Comparison of ENCODE assay signal across 18 mouse cellular contexts in the genomic region with DNA sequence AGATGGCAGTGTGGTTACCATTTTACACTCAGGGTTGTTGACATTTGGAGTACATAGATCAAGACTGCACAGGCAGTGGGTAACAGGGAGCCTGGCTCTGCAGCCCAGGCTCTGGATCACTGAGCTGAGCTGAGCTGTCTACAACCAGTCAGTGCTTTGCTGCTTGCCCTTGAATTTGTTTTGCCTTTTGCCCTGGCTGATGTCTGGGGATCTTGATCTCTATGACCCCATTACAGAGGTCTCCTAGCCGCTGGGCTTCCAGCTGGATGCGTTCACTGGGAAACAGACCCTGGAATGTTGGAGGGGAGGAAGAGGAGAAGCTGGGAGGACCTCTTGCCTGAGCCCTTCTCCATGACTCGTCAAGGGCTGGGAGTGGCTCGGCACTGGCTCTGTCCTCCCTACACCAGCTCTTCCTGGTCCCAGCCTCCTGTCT. TPM values are rescaled to one million over a fixed set of nuclear protein-coding genes. Genes with fewer than 3 reads are reported as not detected.
A peak's percentile ranks its signal among the peaks of the same experiment; 100 is the strongest.
DNase-seq lines count a peak whose midpoint lies in the region; ATAC-seq lines count a peak whose summit lies in the region.
"Had no signal": no experiment of that assay in that cellular context is flagged by ENCODE, and none has a peak within 500 bp of the region (broad histone marks: within the 10 kb centered on the region; RNA-seq: fewer than 3 reads in every experiment).

No protein-coding gene starts in this region.

- no peaks in the 10 kb centered on the region for H3K9me3 ChIP-seq in hindbrain, embryonic 10.5 days
- no peaks in the 10 kb centered on the region for H3K9me3 ChIP-seq in hindbrain, embryonic 11.5 days (ENCODE audit: control insufficient read depth, low read length)
- H3K9me3 ChIP-seq in embryonic facial prominence, embryonic 10.5 days = no peaks in the 10 kb centered on the region
- H3K9me3 ChIP-seq in limb, embryonic 11.5 days (ENCODE audit: control insufficient read depth, low read length) = no peaks in the 10 kb centered on the region
- H3K9me3 ChIP-seq: embryonic facial prominence, embryonic 15.5 days; liver, embryonic 12.5 days; midbrain, embryonic 12.5 days had no signal

- peaks cover 31% of the 10 kb centered on the region for H3K4me1 ChIP-seq in hindbrain, embryonic 10.5 days (replicated peaks)
- H3K4me1 ChIP-seq in hindbrain, embryonic 11.5 days (replicated peaks; ENCODE audit: control insufficient read depth, insufficient read depth, low read length) = no peaks in the 10 kb centered on the region
- H3K4me1 ChIP-seq in embryonic facial prominence, embryonic 10.5 days = peaks cover 39% of the 10 kb centered on the region
- 0 out of 2 replicates have a peak, but pooled peaks cover 5% of the 10 kb centered on the region for H3K4me1 ChIP-seq in limb, embryonic 11.5 days (ENCODE audit: control insufficient read depth, insufficient read depth, low read length)
- H3K4me1 ChIP-seq: midbrain, embryonic 12.5 days had no signal

- H3K27me3 ChIP-seq in hindbrain, embryonic 10.5 days (ENCODE audit: insufficient read depth, poor library complexity, severe bottlenecking) = no peaks in the 10 kb centered on the region
- no peaks in the 10 kb centered on the region for H3K27me3 ChIP-seq in hindbrain, embryonic 11.5 days (ENCODE audit: control insufficient read depth, insufficient read depth, low read length)
- no peaks in the 10 kb centered on the region for H3K27me3 ChIP-seq in embryonic facial prominence, embryonic 10.5 days (replicated peaks; ENCODE audit: low read depth, poor library complexity, severe bottlenecking)
- no peaks in the 10 kb centered on the region for H3K27me3 ChIP-seq in limb, embryonic 11.5 days (ENCODE audit: control insufficient read depth, insufficient read depth, low read length)
- H3K27me3 ChIP-seq: embryonic facial prominence, embryonic 15.5 days; liver, embryonic 12.5 days; midbrain, embryonic 12.5 days had no signal

- H3K27ac ChIP-seq in hindbrain, embryonic 10.5 days = peak overlapping the region; percentile 63
- no peak overlapping the region for H3K27ac ChIP-seq in hindbrain, embryonic 11.5 days (ENCODE audit: low read depth, low read length)
- peak overlapping the region; percentile 66; the same call in 1 of the 2 replicates for H3K27ac ChIP-seq in embryonic facial prominence, embryonic 10.5 days (replicated peaks)
- H3K27ac ChIP-seq in limb, embryonic 11.5 days (replicated peaks; ENCODE audit: low read depth, low read length) = no peak overlapping the region
- H3K27ac ChIP-seq: embryonic facial prominence, embryonic 15.5 days; liver, embryonic 12.5 days; midbrain, embryonic 12.5 days had no signal

- 37% methylated on average over 4 of the region's 4 CpGs for WGBS in hindbrain, embryonic 10.5 days
- WGBS in hindbrain, embryonic 11.5 days = 30% methylated on average over 4 of the region's 4 CpGs
- WGBS in embryonic facial prominence, embryonic 10.5 days = 33% methylated on average over 4 of the region's 4 CpGs
- 57% methylated on average over 4 of the region's 4 CpGs for WGBS in limb, embryonic 11.5 days

- ATAC-seq in hindbrain, embryonic 11.5 days (ENCODE audit: low FRiP score) = no peak
- 0 out of 2 replicates have a peak, but pooled peaks have one; percentile 44 for ATAC-seq in limb, embryonic 11.5 days (ENCODE audit: insufficient number of reproducible peaks, low FRiP score, low TSS enrichment, low read depth)
- ATAC-seq: forebrain, embryonic 14.5 days; hindbrain, embryonic 16.5 days; liver, embryonic 12.5 days had no signal

- H3K9ac ChIP-seq in hindbrain, embryonic 11.5 days (ENCODE audit: low read depth, low read length) = no peak overlapping the region
- no peak overlapping the region for H3K9ac ChIP-seq in limb, embryonic 11.5 days (ENCODE audit: low read length)
- H3K9ac ChIP-seq: embryonic facial prominence, embryonic 15.5 days; liver, embryonic 12.5 days; midbrain, embryonic 12.5 days had no signal

- H3K36me3 ChIP-seq in hindbrain, embryonic 10.5 days = peaks cover 10% of the 10 kb centered on the region
- H3K36me3 ChIP-seq in hindbrain, embryonic 11.5 days (ENCODE audit: control insufficient read depth, insufficient read depth, low read length) = no peaks in the 10 kb centered on the region
- H3K36me3 ChIP-seq in embryonic facial prominence, embryonic 10.5 days (replicated peaks) = peaks cover 22% of the 10 kb centered on the region
- H3K36me3 ChIP-seq in limb, embryonic 11.5 days (ENCODE audit: control insufficient read depth, insufficient read depth, low read length) = peaks cover 2% of the 10 kb centered on the region; the same call in 1 of the 2 replicates

- peak; percentile 37 for DNase-seq in hindbrain, embryonic 10.5 days (ENCODE audit: low spot score)
- DNase-seq in hindbrain, embryonic 11.5 days (ENCODE audit: low spot score) = no peak
- DNase-seq in embryonic facial prominence, embryonic 10.5 days (ENCODE audit: low spot score) = peak; percentile 42
- DNase-seq in kidney, adult 9 months = peak; percentile 66
- no peak for DNase-seq in limb, embryonic 11.5 days (ENCODE audit: low spot score)
- DNase-seq in gastrocnemius, postnatal 10 days = no peak
- no peak for DNase-seq in thymus, postnatal 36 days
- no peak for DNase-seq in ovary, adult 18-20 months (ENCODE audit: low spot score)
- DNase-seq: cerebellum, adult 8-10 months; gastrocnemius, postnatal 14 days; lung, postnatal 10 days; right cerebral cortex, postnatal 14 days; thymus, adult 18-20 months had no signal

- no peak overlapping the region for H3K4me2 ChIP-seq in hindbrain, embryonic 11.5 days (replicated peaks; ENCODE audit: low read depth, low read length)
- H3K4me2 ChIP-seq in limb, embryonic 11.5 days (ENCODE audit: low read depth, severe bottlenecking) = no peak overlapping the region
- H3K4me2 ChIP-seq: embryonic facial prominence, embryonic 15.5 days; liver, embryonic 12.5 days; midbrain, embryonic 12.5 days had no signal

- H3K4me3 ChIP-seq in hindbrain, embryonic 10.5 days = no peak overlapping the region
- H3K4me3 ChIP-seq in hindbrain, embryonic 11.5 days (ENCODE audit: low read depth, low read length) = no peak overlapping the region
- no peak overlapping the region for H3K4me3 ChIP-seq in embryonic facial prominence, embryonic 10.5 days
- H3K4me3 ChIP-seq in limb, embryonic 11.5 days (ENCODE audit: low read depth, low read length) = no peak overlapping the region
- H3K4me3 ChIP-seq: embryonic facial prominence, embryonic 15.5 days; liver, embryonic 12.5 days; midbrain, embryonic 12.5 days had no signal

RNA-seq across cellular contexts. Expression of a gene that starts 10.2 kb away (rescaled TPM):
- 9.3 and 9.9 TPM in 2 replicates for polyA plus RNA-seq in hindbrain, embryonic 10.5 days (2016; fragmentation: Nextera tagmentation; extraction: Ambion mirVana)
- 15.8 and 16.0 TPM in 2 replicates for polyA plus RNA-seq in hindbrain, embryonic 11.5 days (2014; fragmentation: Nextera tagmentation; extraction: Ambion mirVana)
- polyA plus RNA-seq in embryonic facial prominence, embryonic 10.5 days (2016; fragmentation: Nextera tagmentation; extraction: Ambion mirVana) = 10.8 and 12.0 TPM in 2 replicates
- polyA plus RNA-seq in limb, embryonic 11.5 days (2014; fragmentation: Nextera tagmentation; extraction: Ambion mirVana) = 24.7 and 27.2 TPM in 2 replicates
- 10 to 100 TPM; 26.2 to 32.6 TPM for total RNA-seq in gastrocnemius, postnatal 10 days (2021)

Comparison
In these comparisons a context has a peak if more than half of its experiments do, and no peak if none do; other contexts are left out.
1. DNase-seq: peak in hindbrain, embryonic 10.5 days (single experiment), embryonic facial prominence, embryonic 10.5 days (single experiment) and kidney, adult 9 months (single experiment); none in hindbrain, embryonic 11.5 days (single experiment), limb, embryonic 11.5 days (single experiment), gastrocnemius, postnatal 10 days (single experiment), thymus, postnatal 36 days (0 of 2) and ovary, adult 18-20 months (single experiment).
2. H3K27ac ChIP-seq: peak in hindbrain, embryonic 10.5 days (single experiment) and embryonic facial prominence, embryonic 10.5 days (single experiment); none in hindbrain, embryonic 11.5 days (single experiment) and limb, embryonic 11.5 days (single experiment).